Mouse (Mus musculus): ENCODE measurements around the gene Kat6b. TPM values are rescaled to one million over a fixed set of nuclear protein-coding genes. Genes with fewer than 3 reads are reported as not detected.
"Not testable (repeated sequence)": the region's sequence is repeated elsewhere in the genome, so short reads cannot be mapped to it uniquely, and the experiment has no call there.

Gene Kat6b
- polyA plus RNA-seq, 1 experiment from 2014 or later, result 23.2 TPM

DNA sequence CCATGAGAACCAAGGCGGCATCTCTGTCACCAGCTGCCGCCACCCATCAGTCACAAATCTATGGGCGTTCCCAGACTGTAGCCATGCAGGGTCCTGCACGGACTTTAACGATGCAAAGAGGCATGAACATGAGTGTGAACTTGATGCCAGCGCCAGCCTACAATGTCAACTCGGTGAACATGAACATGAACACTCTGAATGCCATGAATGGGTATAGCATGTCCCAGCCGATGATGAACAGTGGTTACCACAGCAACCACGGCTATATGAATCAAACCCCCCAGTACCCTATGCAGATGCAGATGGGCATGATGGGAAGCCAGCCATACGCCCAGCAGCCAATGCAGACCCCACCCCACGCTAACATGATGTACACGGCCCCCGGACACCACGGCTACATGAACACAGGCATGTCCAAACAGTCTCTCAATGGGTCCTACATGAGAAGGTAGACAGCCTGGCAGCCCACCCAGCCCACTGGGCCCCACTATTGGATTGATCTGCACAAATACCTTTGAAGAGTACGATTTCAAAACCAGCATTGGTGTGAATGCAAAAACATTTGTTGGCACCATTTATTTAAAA is 189.3 kb downstream of the Kat6b start:
- not testable (repeated sequence) for ATAC-seq (ENCODE audit: insufficient number of reproducible peaks, low FRiP score, low TSS enrichment, low read depth); H3K9ac ChIP-seq; H3K4me2 ChIP-seq (replicated peaks); H3K4me3 ChIP-seq (replicated peaks); H3K9me3 ChIP-seq (replicated peaks); H3K27me3 ChIP-seq; H3K27ac ChIP-seq (replicated peaks)
- peaks cover 46% of the 10 kb centered on the region for H3K36me3 ChIP-seq
- H3K4me1 ChIP-seq, result peaks cover 27% of the 10 kb centered on the region
- WGBS, result 89% methylated on average over 15 of the region's 15 CpGs

DNA sequence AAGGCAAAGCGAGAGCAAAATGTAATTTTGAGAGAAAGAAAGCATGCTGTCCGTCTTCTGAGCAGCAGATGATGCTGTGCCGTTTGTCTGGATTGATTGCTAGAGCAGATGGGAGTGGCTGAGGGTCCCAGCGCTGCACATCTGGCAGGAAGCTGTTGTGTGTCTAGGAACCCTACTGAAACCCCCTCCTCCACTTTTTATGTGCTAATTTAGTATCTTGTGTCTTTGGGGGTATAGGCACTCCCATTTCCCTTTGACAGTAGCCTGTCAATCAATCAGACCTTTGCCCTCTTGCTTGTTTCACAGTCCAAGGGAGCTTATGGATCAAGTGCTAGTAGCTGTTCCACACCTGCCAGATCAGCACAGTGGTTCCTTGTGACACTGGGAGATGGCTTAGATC is 191.9 kb downstream of the Kat6b start:
- 51% methylated on average over 4 of the region's 4 CpGs for WGBS
- no peak overlapping the region for H3K4me2 ChIP-seq (replicated peaks)
- peaks cover 26% of the 10 kb centered on the region for H3K36me3 ChIP-seq
- H3K9me3 ChIP-seq (replicated peaks), result no peaks in the 10 kb centered on the region
- no peak overlapping the region for H3K27ac ChIP-seq (replicated peaks)
- ATAC-seq (ENCODE audit: insufficient number of reproducible peaks, low FRiP score, low TSS enrichment, low read depth), result no peak
- peaks cover 34% of the 10 kb centered on the region for H3K4me1 ChIP-seq
- no peaks in the 10 kb centered on the region for H3K27me3 ChIP-seq
- no peak overlapping the region for H3K4me3 ChIP-seq (replicated peaks)
- no peak overlapping the region for H3K9ac ChIP-seq

DNA sequence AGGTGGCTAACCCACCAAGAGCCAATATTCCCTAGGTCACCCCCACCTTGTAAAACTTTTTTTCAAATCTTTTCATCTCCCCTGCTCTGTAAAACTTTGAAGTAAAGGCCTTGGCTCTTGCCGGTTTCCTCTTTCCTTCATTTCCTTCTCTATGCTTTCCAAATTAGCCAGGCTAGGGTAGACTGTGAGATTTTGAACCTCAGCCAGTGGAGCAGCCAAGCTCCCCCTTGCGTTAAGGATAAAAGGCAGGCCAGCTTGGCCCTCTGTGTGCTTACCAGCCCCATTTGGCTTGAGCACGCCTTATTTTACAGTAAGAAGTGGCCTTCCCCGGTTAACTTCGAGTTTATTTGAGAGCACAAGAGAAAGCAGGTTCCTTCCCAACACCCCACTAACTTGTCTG is 193.2 kb downstream of the Kat6b start:
- no peak overlapping the region for H3K4me3 ChIP-seq (replicated peaks)
- peaks cover 12% of the 10 kb centered on the region for H3K36me3 ChIP-seq
- no peak for ATAC-seq (ENCODE audit: insufficient number of reproducible peaks, low FRiP score, low TSS enrichment, low read depth)
- WGBS, result 55% methylated on average over 5 of the region's 5 CpGs
- H3K9me3 ChIP-seq (replicated peaks), result no peaks in the 10 kb centered on the region
- H3K4me1 ChIP-seq, result peaks cover 44% of the 10 kb centered on the region
- H3K27ac ChIP-seq (replicated peaks), result peak overlapping the region; percentile 65
- no peak overlapping the region for H3K9ac ChIP-seq
- H3K27me3 ChIP-seq, result no peaks in the 10 kb centered on the region
- no peak overlapping the region for H3K4me2 ChIP-seq (replicated peaks)

DNA sequence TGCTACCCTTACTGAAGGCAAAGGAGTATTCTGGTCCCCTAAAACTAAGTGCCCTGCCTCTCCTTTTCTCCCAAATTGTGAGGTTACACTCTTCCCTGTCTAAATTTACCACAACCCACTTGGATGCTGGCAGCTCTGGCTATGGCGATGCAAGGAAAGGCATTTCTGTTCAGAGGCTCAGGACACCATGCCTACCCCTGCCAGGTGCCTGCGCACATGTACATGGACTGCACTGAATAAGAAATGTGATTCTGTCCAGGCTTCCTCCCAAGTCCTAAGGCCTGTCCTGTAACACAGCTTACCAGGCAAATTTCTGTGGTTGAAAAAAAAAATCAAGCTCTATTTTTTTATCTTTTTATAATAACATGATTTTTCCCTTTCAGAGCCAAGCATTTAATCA is 195.0 kb downstream of the Kat6b start:
- Histone ChIP-seq H3K9me3 (replicated peaks) (no peaks in the 10 kb centered on the region), H3K4me3 (replicated peaks) (no peak overlapping the region), H3K27me3 (no peaks in the 10 kb centered on the region), H3K4me1 (peaks cover 54% of the 10 kb centered on the region), H3K9ac (no peak overlapping the region), H3K36me3 (no peaks in the 10 kb centered on the region), H3K27ac (replicated peaks) (peak overlapping the region; percentile 68), H3K4me2 (replicated peaks) (no peak overlapping the region)
- WGBS, result 71% methylated on average over 2 of the region's 2 CpGs
- no peak for ATAC-seq (ENCODE audit: insufficient number of reproducible peaks, low FRiP score, low TSS enrichment, low read depth)

DNA sequence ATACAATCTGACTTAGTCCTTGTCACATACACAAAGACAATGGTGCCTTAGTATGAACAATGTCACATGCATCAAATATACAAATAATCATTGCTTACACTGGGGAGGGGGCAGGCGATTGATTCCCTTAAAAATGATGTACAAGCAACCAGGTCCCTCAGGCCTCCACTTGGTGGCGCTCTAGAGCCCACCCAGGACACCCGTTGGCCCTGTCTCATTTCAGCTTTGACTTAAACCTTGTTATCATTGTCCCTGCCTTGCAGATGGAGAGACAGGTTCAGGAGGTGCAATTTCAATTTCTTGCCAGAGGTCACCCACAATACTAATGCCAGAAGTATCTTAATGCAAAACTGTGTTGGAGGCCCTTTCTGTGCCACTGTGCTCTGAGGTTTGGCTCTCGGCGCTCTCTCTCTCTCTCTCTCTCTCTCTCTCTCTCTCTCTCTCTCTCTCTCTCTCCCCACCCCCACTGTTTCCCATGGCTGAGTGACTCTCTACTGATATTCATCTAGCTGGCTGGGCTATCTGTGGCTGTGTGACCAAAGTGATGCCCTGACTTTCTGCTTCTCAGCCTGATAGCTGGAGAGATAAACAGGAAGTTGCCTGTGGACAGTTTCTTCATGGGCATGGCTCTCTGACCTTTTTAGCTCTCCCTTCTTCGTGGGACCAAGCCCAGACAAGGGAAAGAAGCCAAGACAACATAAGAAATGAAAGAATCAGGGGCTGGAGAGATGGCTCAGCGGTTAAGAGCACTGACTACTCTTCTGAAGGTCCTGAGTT is 197.5 kb downstream of the Kat6b start:
- Histone ChIP-seq H3K4me1 (peaks cover 59% of the 10 kb centered on the region), H3K4me2 (replicated peaks) (no peak overlapping the region), H3K9ac (no peak overlapping the region), H3K36me3 (no peaks in the 10 kb centered on the region), H3K27me3 (no peaks in the 10 kb centered on the region), H3K4me3 (replicated peaks) (no peak overlapping the region), H3K27ac (replicated peaks) (peak overlapping the region; percentile 51; the same call in 1 of the 2 replicates), H3K9me3 (replicated peaks) (no peaks in the 10 kb centered on the region)
- WGBS, result 35% methylated on average over 7 of the region's 7 CpGs
- no peak for ATAC-seq (ENCODE audit: insufficient number of reproducible peaks, low FRiP score, low TSS enrichment, low read depth)

DNA sequence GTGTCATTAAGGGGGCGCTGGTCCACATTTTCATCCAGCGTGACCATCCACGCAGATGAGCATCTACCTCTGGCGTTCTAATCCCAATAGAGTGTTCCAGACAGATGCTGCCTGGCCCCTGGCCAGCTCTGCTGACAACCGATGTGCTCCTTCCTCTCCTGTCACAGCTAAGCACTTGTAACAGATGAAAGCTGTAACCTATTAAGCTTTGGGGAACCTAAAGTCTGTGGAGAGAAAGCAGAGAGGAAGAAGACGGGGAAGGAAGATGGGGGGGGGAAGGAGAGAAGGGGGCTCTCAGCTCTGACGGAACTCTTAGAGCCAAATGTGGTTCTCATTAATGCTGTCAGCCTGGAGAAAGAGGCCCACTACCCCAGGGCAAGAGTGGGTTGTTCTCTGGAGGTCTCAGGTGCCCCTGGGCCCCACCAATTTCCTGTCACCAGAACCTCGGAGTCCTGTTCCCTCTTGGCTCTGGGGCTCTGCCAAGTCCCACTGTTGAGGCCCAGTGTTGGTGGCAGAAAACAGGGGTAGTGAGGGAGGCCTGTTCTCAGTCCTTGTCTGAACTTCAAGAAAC is 198.5 kb downstream of the Kat6b start:
- Histone ChIP-seq H3K4me2 (replicated peaks) (no peak overlapping the region), H3K4me1 (peaks cover 58% of the 10 kb centered on the region), H3K9ac (no peak overlapping the region), H3K4me3 (replicated peaks) (no peak overlapping the region), H3K27ac (replicated peaks) (peak overlapping the region; percentile 83), H3K36me3 (no peaks in the 10 kb centered on the region), H3K9me3 (replicated peaks) (no peaks in the 10 kb centered on the region), H3K27me3 (no peaks in the 10 kb centered on the region)
- peak; percentile 55 for ATAC-seq (ENCODE audit: insufficient number of reproducible peaks, low FRiP score, low TSS enrichment, low read depth)
- 7% methylated on average over 8 of the region's 8 CpGs for WGBS

DNA sequence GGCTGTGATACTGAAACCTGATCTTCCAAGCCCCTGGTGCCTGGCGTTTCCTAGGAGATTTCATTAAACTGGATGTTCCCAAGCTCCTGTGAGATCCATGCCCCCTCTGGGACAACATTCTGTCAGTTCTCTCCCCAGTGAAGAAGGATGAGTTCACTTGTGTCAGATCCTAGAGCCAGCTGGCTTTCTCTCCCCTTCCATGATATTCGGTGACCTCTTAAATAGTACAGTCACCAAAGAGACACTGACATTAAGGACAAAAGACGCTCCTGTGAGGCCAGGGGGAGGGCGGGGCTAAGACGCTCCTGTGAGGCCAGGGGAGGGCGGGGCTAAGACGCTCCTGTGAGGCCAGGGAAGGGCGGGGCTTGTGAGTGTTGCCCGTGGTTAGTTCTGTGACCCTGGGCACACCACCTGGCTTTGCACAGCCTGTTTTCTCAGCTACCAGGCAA is 201.5 kb downstream of the Kat6b start:
- Histone ChIP-seq H3K4me1 (peaks cover 56% of the 10 kb centered on the region), H3K9me3 (replicated peaks) (no peaks in the 10 kb centered on the region), H3K27me3 (no peaks in the 10 kb centered on the region), H3K4me2 (replicated peaks) (peak overlapping the region; percentile 35), H3K27ac (replicated peaks) (peak overlapping the region; percentile 22; the same call in 1 of the 2 replicates), H3K36me3 (no peaks in the 10 kb centered on the region), H3K9ac (no peak overlapping the region), H3K4me3 (replicated peaks) (0 out of 2 replicates have a peak overlapping the region, but pooled peaks have one; percentile 13)
- no peak for ATAC-seq (ENCODE audit: insufficient number of reproducible peaks, low FRiP score, low TSS enrichment, low read depth)
- 3% methylated on average over 9 of the region's 9 CpGs for WGBS

DNA sequence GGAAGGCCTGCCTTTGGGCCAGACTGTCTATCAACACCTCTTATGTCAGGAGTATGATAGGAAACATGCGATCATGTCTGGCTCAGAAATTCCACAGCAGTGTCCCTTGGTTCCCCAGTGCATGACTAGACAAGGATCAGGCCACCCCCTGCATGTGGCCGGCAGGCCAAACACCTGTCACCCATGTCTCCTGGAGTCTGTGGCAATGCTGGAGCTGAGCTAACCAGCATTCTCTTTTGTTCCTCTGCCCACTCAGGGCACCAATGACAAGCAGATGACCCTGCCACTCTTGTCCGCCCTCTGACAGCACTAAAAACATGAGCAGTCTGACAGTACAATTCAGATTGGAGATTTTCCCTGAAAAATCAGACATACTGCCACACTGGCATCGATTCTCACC is 202.6 kb downstream of the Kat6b start:
- H3K27ac ChIP-seq (replicated peaks), result 0 out of 2 replicates have a peak overlapping the region, but pooled peaks have one; percentile 34
- no peak for ATAC-seq (ENCODE audit: insufficient number of reproducible peaks, low FRiP score, low TSS enrichment, low read depth)

DNA sequence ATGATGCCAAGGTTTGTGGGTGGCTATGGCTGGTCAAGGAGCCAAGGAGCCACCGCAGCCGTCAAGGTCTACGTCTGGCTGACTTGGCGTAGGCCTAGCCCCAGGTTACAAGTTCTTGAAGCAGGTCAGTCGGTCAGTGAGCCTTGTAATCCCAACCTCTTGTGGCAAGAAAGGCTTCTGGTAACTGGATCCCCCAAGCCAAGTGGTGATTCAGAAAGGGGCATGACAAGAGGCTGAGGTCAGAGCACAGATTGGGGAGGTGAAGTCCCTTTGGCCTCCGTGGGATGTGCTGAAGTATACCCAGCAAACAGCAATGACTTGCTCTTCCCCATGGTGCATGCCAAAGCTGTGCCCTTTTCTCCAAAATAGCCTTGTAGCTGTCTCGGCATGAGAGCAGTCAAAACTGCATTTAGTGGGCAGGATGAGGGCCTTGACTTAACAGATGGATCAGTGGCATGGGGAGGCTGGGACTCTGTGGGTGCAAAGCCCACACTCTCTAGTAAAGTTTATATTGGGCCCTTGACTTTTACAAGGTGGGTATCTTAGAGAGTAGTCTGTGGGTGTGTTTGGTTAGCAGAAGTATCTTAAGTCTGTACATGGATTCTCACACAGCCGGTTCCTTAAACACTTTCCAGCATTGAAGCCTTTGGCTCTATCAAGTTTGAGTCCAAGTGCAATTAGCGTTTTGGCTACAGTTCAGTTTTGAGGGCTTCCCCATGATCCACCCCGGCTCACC is 204.3 kb downstream of the Kat6b start:
- WGBS, result 75% methylated on average over 10 of the region's 10 CpGs
- H3K4me3 ChIP-seq (replicated peaks), result no peak overlapping the region

More for the DNA sequence above, 202.6 kb downstream of the Kat6b start:
- Histone ChIP-seq H3K4me1 (peaks cover 52% of the 10 kb centered on the region), H3K4me3 (replicated peaks) (no peak overlapping the region), H3K9me3 (replicated peaks) (no peaks in the 10 kb centered on the region), H3K36me3 (no peaks in the 10 kb centered on the region), H3K9ac (no peak overlapping the region), H3K4me2 (replicated peaks) (no peak overlapping the region), H3K27me3 (no peaks in the 10 kb centered on the region)
- whole genome bisulfite sequencing, result 72% methylated on average over 4 of the region's 4 CpGs

DNA sequence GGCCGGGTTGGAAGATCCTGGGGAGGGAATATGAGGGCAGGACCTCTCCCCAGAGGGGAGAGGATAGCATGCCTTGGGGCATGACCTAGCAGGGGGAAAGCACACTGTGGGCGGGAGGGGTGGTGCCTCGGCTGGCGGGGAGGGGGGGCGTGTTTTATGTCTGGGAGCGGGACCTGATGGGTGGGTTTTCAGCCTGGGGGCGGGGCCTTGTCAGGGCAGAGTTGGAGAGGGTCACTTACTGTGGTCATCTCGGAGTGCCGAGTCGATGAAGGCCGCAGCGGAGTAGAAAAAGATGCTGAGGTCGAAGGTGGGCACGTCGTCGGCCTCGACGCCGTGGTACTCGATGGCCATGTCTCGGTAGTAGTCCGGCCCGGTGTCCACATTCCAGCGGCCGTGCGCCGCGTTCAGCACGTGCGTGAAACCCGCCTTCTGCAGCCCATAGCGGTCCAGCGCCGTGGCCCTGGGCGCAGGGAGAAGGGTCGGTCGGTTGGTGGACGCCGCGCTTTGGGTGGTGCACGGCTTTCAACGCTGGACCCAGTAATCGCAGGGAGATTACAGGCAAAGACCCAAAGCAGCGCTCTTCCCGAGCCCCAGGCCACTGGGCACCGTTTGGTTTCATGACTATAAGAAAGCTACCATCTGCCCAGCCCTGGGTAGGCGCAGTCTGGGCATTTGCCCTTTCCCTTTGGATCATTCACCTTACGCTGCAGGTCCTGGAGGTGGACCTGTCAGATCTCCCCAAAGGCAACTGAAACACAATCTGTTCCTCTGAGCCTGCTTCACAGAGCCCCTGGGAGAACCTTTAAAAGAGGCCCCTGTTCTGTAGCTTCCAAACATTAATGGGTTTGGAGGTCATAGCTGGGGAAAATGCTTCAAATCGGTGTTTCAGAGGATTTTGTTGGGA is 205.4 kb downstream of the Kat6b start:
- Histone ChIP-seq H3K9me3 (replicated peaks) (no peaks in the 10 kb centered on the region), H3K9ac (no peak overlapping the region), H3K4me2 (replicated peaks) (peak overlapping the region; percentile 59), H3K27ac (replicated peaks) (no peak overlapping the region; the same call in 1 of the 2 replicates), H3K36me3 (no peaks in the 10 kb centered on the region), H3K4me3 (replicated peaks) (peak overlapping the region; percentile 33), H3K27me3 (no peaks in the 10 kb centered on the region), H3K4me1 (peaks cover 45% of the 10 kb centered on the region)
- no peak for ATAC-seq (ENCODE audit: insufficient number of reproducible peaks, low FRiP score, low TSS enrichment, low read depth)
- WGBS, result 15% methylated on average over 46 of the region's 49 CpGs

More for the DNA sequence above, 204.3 kb downstream of the Kat6b start:
- Histone ChIP-seq H3K4me2 (replicated peaks) (no peak overlapping the region; the same call in 1 of the 2 replicates), H3K9ac (no peak overlapping the region), H3K27me3 (no peaks in the 10 kb centered on the region), H3K36me3 (no peaks in the 10 kb centered on the region), H3K9me3 (replicated peaks) (no peaks in the 10 kb centered on the region), H3K27ac (replicated peaks) (no peak overlapping the region; the same call in 1 of the 2 replicates), H3K4me1 (peaks cover 39% of the 10 kb centered on the region)
- ATAC-seq (ENCODE audit: insufficient number of reproducible peaks, low FRiP score, low TSS enrichment, low read depth), result no peak
